Mouse (Mus musculus) right cerebral cortex, postnatal 25 days (tissue): ENCODE results near the gene Hmgb2.
"Not testable (repeated sequence)": the region's sequence is repeated elsewhere in the genome, so short reads cannot be mapped to it uniquely, and the experiment has no call there.

Experiments
- DNase-seq: peaks from one replicate; pipeline ENCODE4 v3.0.0; 2022

Gene Hmgb2

DNA sequence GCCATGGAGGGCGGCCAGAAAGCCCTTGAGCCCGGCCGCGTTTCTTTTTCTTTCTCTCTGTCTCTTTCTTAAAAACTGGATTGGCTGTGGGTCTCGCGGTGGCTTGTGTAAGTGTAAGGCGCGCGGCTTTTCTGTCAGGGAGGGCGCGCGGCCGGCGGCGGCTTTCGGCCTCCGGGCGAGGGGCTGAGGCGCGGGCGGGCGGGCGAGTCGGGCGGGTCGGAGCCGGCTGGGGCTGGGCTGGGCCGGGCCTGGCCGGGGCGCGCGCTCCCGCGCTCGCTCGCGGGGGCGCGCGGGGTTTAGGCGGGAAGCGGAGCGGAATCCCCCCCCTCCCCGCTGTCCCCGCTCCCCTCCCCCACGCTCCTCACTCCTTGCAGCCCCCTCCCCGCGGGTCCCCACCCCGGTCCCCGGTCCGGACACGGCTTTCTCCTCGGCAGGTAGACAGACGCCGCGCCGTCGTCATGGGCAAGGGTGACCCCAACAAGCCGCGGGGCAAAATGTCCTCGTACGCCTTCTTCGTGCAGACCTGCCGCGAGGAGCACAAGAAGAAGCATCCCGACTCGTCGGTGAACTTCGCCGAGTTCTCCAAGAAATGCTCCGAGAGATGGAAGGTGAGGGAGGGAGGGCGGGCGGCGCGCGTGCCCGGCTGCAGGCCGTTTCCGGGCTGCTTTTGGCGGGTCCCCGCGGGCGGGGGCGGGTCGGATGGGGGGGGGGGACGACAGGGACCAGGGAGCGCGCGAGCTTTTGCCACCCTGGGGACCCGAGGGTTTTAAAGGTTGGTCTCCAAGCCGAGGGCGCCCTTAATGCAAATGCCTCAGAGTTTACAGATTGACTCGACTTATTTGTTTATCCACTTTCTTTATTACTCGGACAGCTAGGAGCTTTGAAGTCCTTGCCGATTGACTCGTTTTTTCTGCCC, 692 bp downstream of the Hmgb2 start:
- DNase-seq, result no peak

DNA sequence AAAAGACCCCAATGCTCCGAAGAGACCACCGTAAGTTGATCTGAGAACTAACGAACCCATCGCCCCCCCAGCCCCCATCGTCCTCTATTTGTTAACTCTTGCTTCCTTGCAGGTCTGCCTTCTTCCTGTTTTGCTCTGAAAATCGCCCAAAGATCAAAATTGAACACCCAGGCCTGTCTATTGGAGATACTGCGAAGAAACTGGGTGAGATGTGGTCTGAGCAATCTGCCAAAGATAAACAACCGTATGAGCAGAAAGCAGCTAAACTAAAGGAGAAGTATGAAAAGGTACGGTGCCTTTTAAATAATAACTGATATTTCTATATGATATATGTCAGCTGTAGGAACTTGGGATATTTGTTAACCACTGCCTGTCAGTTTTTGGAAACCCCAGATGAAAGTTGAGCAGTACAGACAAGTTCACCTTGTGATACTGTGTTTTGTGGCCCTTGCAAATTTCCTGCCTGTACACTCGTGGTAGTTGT, 1.5 kb downstream of the Hmgb2 start:
- DNase-seq, result not testable (repeated sequence)

DNA sequence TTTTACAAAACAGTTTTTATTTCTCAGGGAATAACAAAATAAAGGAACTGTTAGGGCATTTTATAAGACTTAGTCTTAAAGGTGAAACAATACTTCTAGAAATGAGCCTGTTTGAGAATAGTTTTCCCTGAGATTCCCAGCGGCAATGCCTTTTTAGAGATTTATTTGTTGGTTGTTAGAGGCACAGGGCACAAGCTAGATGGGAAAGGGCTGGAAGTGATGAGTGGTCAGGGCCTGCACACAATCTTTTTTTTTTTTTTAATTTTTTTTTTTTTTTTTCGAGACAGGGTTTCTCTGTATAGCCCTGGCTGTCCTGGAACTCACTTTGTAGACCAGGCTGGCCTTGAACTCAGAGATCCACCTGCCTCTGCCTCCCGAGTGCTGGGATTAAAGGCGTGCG, 5.0 kb downstream of the Hmgb2 start:
- not testable (repeated sequence) for DNase-seq

DNA sequence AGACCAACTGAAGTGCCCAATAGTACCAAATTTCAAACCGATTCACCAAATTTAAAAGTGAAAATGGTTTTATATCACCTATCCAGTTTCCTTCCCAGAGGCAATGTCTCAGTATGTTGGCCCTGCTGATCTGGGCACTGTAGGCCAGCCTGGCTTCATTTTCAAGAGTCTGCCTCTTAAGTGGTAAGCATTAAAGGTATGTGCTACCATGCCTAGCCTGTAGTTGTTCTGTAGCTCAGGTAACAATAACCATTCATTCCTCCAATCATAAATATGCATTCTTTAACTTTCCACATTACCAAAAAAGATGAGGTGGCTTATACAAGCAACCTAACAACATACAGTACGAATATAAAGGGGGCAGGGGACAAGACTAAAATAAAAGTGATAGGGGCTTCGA, 6.0 kb downstream of the Hmgb2 start:
- DNase-seq, result no peak

DNA sequence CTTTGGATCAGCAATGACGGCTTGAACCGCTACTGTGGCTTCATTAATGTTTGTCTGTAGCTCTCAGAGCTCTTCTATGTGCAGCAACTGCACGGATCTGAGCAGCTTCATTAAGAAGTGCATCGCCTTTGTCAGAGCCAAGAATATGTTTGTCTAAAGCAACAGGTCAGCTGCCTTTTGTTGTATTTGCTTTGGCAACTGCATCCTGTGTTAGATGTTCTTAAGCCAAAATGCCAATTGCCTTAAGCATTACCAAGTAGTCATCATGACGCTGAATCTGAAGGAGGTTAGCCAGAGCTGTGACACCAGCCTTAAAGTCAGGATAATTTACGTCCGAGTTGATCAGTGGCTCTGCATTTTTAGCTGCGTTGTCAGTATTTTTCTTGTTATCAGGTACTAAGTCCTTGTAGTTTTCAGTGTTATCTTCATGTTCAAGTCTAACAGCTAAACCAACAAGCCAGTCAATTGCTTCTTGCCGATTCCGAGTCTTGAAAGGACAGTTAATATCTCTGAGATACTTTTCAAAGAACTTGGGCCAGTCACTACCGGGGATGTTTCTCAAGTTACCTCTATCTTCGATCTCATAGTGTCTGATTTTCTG, 8.6 kb downstream of the Hmgb2 start:
- no peak for DNase-seq

DNA sequence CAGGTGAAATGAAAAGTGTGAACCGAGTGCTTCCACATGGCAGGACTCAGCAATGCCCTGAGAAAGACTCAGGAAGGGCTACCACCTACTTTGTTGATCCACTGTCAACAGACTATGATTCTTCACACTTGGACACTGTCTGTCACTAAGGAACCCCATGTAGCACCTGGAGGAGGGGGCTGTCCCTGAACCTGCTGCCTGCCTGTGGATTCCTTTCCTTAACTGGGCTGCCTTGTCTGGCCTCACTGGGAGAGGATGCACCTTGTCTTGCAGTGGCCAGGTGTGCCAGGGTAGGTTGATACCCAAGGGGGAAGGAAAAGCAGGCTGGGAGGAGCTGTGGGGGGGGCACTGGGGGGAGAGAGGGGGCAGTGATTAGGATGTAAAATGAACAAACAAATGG, 16.3 kb downstream of the Hmgb2 start:
- no peak for DNase-seq

DNA sequence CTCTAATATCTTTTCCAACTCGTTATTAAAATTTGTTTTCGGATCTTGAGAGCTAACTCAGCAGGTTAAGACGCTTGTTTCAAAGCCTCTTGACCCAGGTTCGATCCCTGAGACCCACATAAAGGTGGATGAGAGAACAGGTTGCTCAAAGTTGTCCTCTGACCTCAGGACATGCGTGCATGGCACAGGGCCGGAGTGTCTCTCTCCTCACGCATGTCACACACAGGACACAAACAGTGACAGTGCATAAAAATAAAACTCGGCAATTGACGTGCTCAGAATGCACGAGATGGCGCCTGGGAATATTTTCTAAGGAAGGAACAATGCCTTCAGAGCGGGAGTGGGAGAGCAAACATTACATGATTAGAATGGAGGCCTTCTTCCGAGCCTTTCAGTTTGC, 18.5 kb downstream of the Hmgb2 start:
- DNase-seq, result no peak

DNA sequence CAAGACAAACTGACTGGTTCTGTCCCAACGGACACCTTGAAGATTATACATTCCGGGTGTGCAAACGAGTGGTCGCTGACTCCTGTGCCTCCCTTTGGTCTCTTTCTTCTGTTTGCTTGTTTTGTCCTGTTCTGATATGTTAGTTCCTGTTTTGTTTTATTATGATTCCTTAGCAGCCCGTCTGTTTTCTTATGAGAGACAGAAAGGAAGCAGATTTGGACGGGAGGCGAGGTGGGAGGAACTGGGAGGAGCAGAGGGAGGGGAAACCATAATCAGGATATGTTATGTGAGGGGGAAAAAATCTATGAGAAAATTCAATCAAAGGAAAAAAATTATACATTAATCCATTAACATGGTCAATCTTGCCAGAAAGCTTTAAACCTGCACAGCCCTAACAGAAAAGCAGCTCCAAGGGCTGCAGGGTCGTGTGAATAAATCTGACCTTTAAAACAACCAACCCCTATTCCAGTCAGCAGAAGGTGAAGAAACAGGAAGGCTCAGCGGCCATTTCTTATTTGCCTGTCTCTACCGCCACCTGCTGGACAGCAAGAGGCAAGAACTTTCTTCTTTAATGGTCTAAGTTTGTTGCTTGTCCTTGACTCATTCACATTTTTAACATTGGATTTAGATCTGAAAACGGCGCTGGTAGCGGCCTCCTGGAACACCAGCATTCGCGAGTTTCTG, 19.1 kb downstream of the Hmgb2 start:
- DNase-seq, result peak; percentile 69

DNA sequence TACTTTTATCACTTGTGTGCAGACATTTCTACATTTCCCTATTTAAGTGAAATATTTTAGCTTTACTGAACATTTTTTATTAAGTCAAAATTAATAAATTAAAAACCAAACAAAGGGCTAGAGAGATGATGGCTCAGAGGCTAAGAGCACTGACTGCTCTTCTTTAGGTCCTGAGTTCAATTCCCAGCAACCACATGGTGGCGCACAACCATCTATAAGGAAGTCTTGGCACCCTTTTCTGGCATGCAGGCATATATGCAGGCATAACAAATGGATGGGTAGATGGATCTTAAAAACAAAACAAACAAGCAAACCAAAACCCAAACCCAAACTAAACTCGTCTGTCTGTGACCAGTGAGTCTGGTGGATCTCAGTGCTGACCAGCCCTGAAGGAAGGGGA, 20.5 kb downstream of the Hmgb2 start:
- no peak for DNase-seq

DNA sequence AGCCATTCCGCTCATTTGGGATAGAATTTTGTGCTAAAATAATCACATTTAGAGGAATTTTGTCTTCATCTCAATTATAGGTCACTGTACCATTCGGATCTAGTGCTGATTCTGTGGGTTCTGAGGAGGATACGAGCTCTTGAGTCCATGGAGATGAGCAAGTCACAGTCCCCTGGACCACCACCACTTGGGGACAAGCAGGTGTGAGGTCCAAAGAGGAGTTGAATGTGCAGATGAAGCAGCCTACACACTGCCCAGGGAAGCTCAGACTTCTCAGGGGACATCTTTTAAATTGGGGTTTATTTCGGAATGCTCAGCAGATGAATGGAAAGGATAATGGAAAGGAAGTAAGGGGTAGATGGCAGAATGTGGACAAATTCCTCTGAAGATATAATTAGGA, 21.4 kb downstream of the Hmgb2 start:
- no peak for DNase-seq

DNA sequence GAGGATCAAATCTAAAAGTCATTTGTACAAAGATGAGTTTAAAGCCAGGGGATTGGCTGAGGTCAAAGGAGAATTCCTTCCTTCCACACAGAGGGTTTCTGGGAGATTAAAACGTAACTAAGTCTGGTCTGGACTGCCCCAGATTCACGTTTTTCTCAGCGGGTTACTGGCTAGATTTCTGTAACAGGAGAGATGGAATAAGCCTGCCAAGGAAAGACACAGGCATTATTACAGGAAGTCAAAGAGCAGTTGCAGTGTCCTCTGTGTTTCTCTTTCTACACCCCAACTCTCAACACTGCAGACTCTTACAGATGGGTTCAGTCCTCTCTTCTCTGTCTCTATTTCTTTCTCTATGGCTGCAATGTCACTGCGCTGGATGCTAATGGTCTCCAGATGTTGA, 22.8 kb downstream of the Hmgb2 start:
- no peak for DNase-seq

DNA sequence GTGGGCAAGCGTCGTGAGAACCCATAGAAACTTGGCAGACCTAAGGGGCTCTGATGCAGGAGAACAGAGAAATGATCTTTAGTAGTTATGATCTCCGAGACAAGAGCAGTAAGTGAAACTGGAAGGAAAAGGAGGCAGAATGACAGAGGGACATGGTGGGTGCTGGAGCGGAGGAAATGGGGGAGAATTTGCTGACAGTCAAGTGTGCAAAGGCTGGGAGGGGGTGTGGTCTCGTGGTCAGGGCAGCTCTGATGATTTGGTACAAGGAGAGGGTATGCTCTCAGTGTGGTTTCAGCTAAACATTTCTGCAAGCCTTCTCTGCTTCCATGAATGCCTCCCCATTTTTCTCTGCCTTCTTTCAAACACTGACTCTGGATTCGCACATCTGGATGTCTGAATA, 24.5 kb downstream of the Hmgb2 start:
- no peak for DNase-seq

DNA sequence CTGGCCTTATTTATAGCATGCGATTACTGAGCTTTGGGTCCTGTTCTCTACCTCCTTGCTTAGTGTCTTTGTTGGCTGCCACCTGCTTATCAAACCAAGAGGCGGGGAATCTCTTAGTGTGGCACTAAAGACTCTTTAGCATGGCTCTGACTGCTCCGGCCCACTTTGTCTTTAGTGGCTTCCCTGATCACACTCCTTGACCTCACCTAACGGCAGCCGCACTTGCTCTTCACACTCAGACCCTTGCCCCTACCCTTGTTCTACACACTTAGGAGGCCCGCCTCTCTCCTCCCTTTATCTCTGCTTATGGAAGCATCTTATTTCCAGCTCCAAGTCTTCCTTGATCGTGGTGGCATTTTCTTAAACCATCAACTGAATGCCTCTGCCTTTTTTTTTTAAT, 26.9 kb downstream of the Hmgb2 start:
- no peak for DNase-seq

DNA sequence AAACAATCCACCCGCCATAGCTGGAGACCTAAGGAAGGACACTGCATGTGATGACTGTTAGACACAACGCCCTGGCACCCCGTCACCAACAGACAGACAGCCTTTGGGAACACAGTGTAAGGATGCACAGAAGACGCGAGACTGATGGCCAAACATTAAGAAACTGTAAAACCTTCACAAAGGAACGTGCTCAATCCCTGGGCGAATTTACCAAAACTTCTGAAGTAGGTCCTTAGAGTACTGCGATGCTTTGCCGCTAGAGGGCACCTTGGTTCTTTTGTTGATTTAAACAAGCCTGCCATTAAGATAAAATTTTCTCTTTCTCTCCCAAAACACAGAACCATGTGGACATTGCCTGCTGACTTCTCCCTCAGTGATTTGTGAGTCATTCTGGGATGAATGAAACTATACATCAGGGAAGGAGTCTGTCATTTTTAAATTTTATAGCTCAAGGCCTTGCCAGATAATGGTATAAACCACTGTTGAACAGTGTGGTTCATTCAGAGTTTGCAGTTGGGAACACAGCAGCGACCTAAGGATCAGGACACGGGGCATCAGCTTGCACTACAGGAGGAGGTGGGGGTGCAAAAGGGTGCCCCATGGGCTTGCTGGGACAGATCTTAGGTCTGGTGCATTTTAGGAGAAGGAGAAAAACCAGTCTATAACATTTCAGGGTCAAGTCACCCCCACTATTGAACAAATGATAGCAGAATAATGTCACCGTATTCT, 28.6 kb downstream of the Hmgb2 start:
- peak; percentile 39 for DNase-seq

DNA sequence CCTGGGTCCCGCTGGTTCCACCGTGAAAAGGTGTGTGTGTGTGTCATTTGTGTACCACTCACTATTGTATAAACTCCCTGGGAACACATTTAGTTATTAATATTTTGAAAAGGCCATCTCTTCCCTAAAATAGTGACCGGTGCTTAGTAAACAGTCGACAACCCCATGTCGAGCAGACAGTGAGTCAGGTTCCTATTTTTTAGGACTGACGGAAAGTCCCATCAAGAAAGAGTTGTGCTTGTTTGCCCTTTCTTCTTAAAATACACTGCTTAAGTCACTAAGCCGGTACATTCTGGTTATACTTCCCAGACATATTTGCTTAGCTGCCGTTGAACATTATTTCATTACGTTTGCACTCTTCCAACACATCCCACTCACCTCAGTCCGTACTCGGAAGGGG, 29.2 kb downstream of the Hmgb2 start:
- DNase-seq, result no peak

DNA sequence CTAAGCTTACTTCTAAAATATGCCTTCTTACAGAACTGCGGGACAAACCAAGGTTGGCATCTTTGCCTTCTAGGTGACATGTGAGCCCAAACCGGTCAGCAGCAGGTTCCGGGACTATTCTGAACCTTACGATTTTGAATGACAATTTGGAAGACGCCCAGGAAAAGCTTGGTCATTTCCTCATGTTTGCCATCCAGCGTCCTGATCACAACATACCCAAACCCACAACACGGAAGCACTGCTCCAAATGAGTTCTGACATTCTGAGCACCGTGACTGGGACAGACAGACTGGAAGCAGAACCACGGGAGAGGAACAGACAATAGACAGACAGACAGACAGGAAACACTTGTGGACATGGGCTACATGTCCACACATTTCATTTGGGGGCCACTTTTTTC, 29.7 kb downstream of the Hmgb2 start:
- DNase-seq, result no peak

DNA sequence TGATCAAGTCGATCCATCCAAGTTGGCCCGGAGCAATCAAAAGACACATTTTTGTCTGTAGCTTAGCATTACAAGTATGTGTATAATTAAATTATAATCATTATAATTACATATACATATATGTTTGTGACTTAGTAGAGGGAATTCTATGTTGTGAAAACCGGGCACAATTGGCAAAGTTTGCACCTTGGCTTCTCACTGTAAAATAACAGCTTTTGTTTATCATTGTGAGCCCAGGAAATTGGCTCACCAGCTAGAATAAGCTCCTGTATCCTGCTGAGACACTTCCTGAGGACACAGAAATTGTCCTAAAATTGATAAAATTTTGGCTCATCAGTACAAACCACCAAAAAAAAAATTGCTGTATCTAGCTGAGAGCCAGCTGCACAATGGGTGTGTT, 34.7 kb downstream of the Hmgb2 start:
- DNase-seq, result no peak

DNA sequence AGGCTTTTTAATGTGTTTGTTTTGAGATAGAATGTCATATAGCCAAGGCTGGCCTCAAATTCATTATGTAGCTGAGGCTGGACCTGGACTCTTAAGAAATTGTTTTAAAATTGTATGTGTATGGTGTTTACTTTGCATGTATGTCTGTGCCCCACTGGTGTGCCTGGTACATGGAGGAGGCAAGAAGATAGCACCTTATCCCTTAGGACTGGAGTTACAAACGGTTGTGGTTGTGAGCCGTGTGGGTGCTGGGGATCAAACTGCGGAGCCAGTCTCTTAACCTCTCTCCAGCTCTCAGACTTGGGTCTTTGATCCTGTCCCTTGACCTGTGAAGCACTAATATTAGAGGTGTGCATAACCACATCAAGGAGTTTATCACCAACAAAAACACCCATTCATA, 35.1 kb downstream of the Hmgb2 start:
- no peak for DNase-seq

DNA sequence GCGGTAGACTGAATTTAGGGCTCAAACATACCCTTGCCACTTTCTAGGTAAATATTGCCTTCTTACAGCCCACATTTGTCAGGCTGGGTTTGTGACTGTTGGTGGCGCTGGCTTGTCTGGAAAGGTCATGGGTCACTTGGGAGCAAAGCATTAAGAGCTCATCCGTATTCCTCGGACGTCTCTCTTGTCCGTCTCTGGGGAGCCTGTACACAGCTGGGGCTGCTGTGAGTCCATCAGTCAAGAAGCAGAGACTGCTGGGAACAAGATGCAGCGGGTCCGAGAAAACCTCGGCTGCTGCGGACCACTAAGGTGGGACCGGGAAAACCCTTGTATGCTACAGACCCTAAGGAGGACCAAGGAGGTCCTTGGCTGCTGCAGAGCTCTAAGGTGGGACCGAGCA, 35.9 kb downstream of the Hmgb2 start:
- DNase-seq, result no peak

DNA sequence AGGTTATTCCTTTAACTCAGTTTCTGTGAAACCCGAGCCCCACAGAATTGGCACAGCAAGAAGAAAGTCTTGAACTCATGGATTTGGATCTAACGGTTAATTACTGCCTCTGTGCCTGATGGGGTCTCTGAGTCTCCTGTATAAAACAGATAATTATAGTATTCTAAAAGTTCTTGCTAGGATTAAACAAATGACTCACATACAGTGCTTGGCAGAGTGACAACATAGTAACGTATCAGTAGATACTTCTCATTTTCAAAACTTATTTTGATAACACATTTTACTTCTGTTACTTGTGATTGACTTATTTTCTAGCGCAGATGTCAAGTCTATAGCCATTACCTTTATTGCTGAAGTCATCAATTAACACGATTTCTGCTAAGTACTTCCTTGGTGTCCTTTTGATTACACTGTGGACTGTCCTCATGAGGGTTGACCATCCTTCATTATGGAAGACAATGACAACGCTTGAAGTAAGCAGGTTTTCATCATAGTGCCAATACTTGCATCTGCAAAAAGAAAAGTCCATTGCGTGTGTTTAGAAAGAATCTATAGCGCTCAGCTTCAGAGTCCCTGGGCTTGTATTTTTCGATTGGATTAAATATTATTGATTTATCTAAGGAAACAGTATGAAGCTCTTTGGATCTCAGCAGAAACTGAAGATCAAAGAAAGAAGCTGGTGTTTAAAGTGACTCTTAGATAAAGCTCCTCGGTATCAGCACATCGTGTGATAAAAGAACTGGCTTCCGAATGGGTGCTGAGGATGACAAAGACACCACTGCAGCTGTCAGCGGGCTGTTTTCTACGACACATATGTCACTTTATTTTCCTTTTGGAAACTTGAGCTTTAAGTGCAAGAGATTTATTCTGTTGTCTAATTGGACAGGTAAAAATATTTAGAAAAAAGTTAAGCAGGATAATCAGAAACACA, 40.7 kb downstream of the Hmgb2 start:
- no peak for DNase-seq

DNA sequence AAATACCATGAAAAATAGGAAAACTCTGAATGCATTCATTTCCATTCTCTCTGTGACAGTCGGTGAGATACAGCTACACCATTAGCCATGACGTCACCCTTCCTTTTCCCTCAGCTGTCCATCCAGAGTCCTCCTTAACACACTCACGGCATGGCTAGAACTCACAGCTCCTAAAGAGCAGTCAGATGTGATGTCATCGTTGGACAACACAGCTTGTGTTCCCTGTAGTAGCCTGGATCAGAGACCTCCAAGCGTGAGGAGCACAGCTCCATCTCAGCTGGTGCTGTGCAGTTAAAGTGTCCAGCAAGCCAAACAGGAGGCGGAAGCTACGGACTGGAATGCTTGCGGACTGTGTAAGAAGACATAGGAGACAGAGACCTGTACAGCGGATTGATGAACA, 49.2 kb downstream of the Hmgb2 start:
- no peak for DNase-seq

DNA sequence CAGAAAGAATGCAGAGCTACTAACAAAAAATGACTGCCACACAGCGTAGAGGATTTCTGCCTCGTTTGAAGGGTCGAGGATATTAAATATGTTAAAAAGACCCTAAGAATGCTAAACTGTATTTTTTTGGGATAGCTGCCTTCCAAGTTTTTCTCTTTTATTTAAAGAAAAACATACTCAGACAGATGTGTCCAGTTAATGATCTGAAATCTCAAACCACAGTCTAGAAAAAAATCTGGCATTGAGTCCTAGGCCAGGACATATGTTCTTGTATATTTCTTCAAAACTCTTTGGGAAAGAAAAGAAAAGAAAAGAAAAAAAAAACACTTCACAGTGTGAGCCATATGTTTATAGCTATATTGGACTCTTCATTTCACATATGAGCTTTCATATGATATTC, 51.0 kb downstream of the Hmgb2 start:
- no peak for DNase-seq
